9 mouse cellular contexts compared by ENCODE assay signal in the genomic region with DNA sequence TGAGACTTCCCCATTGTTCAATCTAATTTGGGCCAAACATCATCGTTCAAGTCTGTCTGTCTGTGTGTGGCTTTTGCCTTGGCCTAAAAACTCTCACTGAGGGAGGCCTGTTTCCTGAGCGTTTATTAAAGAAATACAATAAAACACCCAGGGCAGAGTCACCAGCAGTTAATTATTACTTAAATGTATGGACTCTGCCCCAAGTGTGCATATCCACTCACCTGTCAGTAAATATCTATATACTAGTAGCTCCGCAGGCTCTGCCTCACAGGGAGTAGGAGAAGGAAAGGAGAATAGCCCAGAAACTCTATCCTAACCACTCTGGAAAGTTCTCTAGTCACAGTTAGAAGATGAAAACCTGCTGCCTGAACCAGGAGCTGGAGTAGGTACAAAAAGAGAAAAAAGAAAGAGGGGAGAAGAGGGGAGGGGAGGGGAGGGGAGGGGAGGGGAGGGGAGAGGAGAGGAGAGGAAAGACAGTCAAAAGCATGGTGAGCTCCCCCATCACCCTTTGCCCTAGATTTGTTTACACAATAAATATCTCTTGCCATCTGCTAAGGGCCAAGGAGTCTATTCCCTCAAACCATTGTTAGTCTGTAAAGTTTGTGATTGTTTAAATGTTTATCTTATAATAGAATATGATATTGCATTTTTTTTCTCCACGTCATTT.
DNase-seq lines count a peak whose midpoint lies in the region; ATAC-seq and TF ChIP-seq lines count a peak whose summit lies in the region.
"Had no signal": no experiment of that assay in that cellular context is flagged by ENCODE, and none has a peak within 500 bp of the region (broad histone marks: within the 10 kb centered on the region; RNA-seq: fewer than 3 reads in every experiment).

No protein-coding gene starts in this region.

- H3K9me3 ChIP-seq in heart, embryonic 14.5 days (ENCODE audit: control insufficient read depth, low read length) = no peaks in the 10 kb centered on the region
- H3K9me3 ChIP-seq in lung, embryonic 16.5 days (ENCODE audit: control insufficient read depth, low read length) = no peaks in the 10 kb centered on the region
- no peaks in the 10 kb centered on the region for H3K9me3 ChIP-seq in hindbrain, postnatal 0 days (ENCODE audit: low read length)

- H3K36me3 ChIP-seq in heart, embryonic 14.5 days (ENCODE audit: control insufficient read depth, insufficient read depth, low read length) = no peaks in the 10 kb centered on the region
- no peaks in the 10 kb centered on the region for H3K36me3 ChIP-seq in lung, embryonic 16.5 days (ENCODE audit: control insufficient read depth, insufficient read depth, low read length)
- no peaks in the 10 kb centered on the region for H3K36me3 ChIP-seq in hindbrain, postnatal 0 days (ENCODE audit: insufficient read depth, low read length)

- ATAC-seq in heart, embryonic 14.5 days (ENCODE audit: insufficient number of reproducible peaks, insufficient read depth, low FRiP score, low read depth) = no peak
- ATAC-seq in lung, embryonic 16.5 days (ENCODE audit: low read depth) = peak; percentile 43
- no peak for ATAC-seq in hindbrain, postnatal 0 days

- TF ChIP-seq CTCF in hindbrain, postnatal 0 days (IDR thresholded peaks at IDR 0.05; ENCODE audit: low read depth) = no peak
- TF ChIP-seq CTCF in olfactory bulb, adult 2 months (IDR thresholded peaks at IDR 0.05; ENCODE audit: insufficient read depth, low read depth, low read length) = no peak

- H3K27me3 ChIP-seq in heart, embryonic 14.5 days (ENCODE audit: control insufficient read depth, insufficient read depth, low read length) = no peaks in the 10 kb centered on the region
- no peaks in the 10 kb centered on the region for H3K27me3 ChIP-seq in lung, embryonic 16.5 days (ENCODE audit: control insufficient read depth, insufficient read depth, low read depth, low read length)
- H3K27me3 ChIP-seq in hindbrain, postnatal 0 days (ENCODE audit: insufficient read depth, low read length) = no peaks in the 10 kb centered on the region

- no peak overlapping the region for H3K9ac ChIP-seq in heart, embryonic 14.5 days (ENCODE audit: low read length)
- H3K9ac ChIP-seq in lung, embryonic 16.5 days (ENCODE audit: low read length) = no peak overlapping the region
- H3K9ac ChIP-seq in hindbrain, postnatal 0 days (replicated peaks; ENCODE audit: low read length) = no peak overlapping the region

- H3K4me1 ChIP-seq in heart, embryonic 14.5 days (ENCODE audit: control insufficient read depth in 2 of 2, insufficient read depth in 2 of 2, low read length in 2 of 2) = peaks cover 29 to 52% of the 10 kb centered on the region in 2 experiments
- H3K4me1 ChIP-seq in lung, embryonic 16.5 days (replicated peaks; ENCODE audit: control insufficient read depth, insufficient read depth, low read length) = peaks cover 34% of the 10 kb centered on the region
- peaks cover 4% of the 10 kb centered on the region; the same call in 1 of the 2 replicates for H3K4me1 ChIP-seq in hindbrain, postnatal 0 days (ENCODE audit: insufficient read depth, low read length)
- peaks cover 36% of the 10 kb centered on the region for H3K4me1 ChIP-seq in olfactory bulb, adult 2 months (ENCODE audit: control insufficient read depth, insufficient read depth, low read length)

- no peak for DNase-seq in heart, adult 18-20 months
- no peak for DNase-seq in lung, postnatal 4 days
- DNase-seq in hindbrain, postnatal 0 days (ENCODE audit: low spot score) = no peak
- no peak for DNase-seq in adrenal gland, postnatal 14 days
- DNase-seq in thymus, postnatal 0 days (ENCODE audit: low spot score) = no peak
- DNase-seq: thymus, adult 18-20 months had no signal

- no peak for TF ChIP-seq POLR2A in olfactory bulb, adult 2 months (IDR thresholded peaks at IDR 0.05; ENCODE audit: insufficient read depth, low read depth, low read length)

- H3K27ac ChIP-seq in heart, embryonic 14.5 days (replicated peaks in 1 of 2; ENCODE audit: control insufficient read depth in 1 of 2, insufficient read depth in 1 of 2, low read depth in 2 of 2, low read length in 2 of 2) = peak overlapping the region; percentile 67 to 72; a peak in 3 of 4 replicates
- peak overlapping the region; percentile 71 for H3K27ac ChIP-seq in lung, embryonic 16.5 days (ENCODE audit: low read length)
- peak overlapping the region; percentile 3; the same call in 1 of the 2 replicates for H3K27ac ChIP-seq in hindbrain, postnatal 0 days
- H3K27ac ChIP-seq in olfactory bulb, adult 2 months (ENCODE audit: insufficient read depth, low read depth, low read length) = 0 out of 2 replicates have a peak overlapping the region, but pooled peaks have one; percentile 82

- no peak overlapping the region for H3K4me3 ChIP-seq in heart, embryonic 14.5 days (ENCODE audit: control insufficient read depth in 1 of 2, insufficient read depth in 1 of 2, low read depth in 1 of 2, low read length in 2 of 2)
- no peak overlapping the region for H3K4me3 ChIP-seq in lung, embryonic 16.5 days (ENCODE audit: low read length)
- no peak overlapping the region for H3K4me3 ChIP-seq in hindbrain, postnatal 0 days (ENCODE audit: low read length)
- H3K4me3 ChIP-seq in olfactory bulb, adult 2 months (ENCODE audit: insufficient read depth, low read depth, low read length) = no peak overlapping the region

- 63% methylated on average over 4 of the region's 4 CpGs for WGBS in heart, embryonic 14.5 days
- 33% methylated on average over 4 of the region's 4 CpGs for WGBS in lung, embryonic 16.5 days
- WGBS in hindbrain, postnatal 0 days = 55% methylated on average over 4 of the region's 4 CpGs
- WGBS in olfactory bulb, adult 2 months = 80% methylated on average over 4 of the region's 4 CpGs

- H3K4me2 ChIP-seq in heart, embryonic 14.5 days (ENCODE audit: low read length) = no peak overlapping the region
- no peak overlapping the region for H3K4me2 ChIP-seq in lung, embryonic 16.5 days (ENCODE audit: low read depth, low read length)
- H3K4me2 ChIP-seq in hindbrain, postnatal 0 days (ENCODE audit: low read depth, low read length) = no peak overlapping the region

Comparison
In these comparisons a context has a peak if more than half of its experiments do, and no peak if none do; other contexts are left out.
1. H3K27ac ChIP-seq: peak in every context shown above with its lines; median percentile 82 in olfactory bulb, adult 2 months; 71 in lung, embryonic 16.5 days; 70 in heart, embryonic 14.5 days; 3 in hindbrain, postnatal 0 days.